Mouse (Mus musculus): Measurements from ENCODE around the gene Slc6a16. TPM values are rescaled to one million over a fixed set of nuclear protein-coding genes. Genes with fewer than 3 reads are reported as not detected.
A peak's percentile ranks its signal among the peaks of the same experiment; 100 is the strongest.

Gene Slc6a16
- polyA plus RNA-seq, 1 experiment from 2014 or later = not detected

DNA sequence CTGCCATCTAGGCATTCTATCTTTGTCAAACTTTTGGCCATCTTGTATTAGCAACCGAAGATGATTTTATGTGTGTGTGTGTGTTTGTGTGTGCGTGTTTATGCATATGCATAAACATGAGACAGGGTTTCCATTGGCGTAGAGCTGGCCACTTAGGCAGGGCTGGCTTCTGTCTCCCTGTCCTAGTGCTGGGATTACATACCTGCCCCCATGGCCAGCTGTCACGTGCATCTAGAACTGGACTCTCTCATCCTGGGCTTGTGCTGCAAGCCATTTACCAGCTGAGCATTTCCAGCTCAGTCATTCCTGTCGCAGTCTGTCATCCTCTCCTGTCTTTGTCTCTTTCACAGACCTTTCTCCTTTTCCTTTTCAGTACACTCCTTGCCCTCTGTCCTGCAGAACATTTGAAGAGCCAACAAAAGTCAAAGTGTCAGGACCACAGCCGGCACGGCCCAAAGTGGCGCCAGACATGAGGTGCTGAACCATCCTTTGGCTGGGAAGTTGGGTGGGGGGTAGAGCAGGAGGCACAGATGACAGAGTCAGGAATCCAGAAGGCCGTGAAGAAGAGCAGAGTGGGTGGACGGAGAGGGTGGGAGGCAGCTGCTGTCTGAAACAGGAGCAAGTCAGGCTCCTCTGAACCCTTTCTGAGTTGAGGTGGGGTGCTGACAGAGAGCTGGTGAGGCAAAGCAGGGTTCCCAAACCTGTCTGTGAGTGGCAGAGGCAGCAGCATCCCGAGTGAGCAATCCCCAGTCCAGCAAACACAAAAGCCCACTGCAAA, 16.4 kb downstream of the Slc6a16 start:
- no peak for ATAC-seq
- H3K4me2 ChIP-seq (replicated peaks; ENCODE audit: low read depth) = no peak overlapping the region
- H3K27ac ChIP-seq (ENCODE audit: low read depth, low read length) = no peak overlapping the region
- H3K27me3 ChIP-seq (replicated peaks; ENCODE audit: control insufficient read depth, insufficient read depth, low read length) = 0 out of 2 replicates have a peak, but pooled peaks cover 5% of the 10 kb centered on the region
- H3K9ac ChIP-seq (ENCODE audit: low read depth, low read length) = no peak overlapping the region
- no peaks in the 10 kb centered on the region for H3K9me3 ChIP-seq (ENCODE audit: control insufficient read depth)
- H3K4me3 ChIP-seq (ENCODE audit: low read depth, low read length) = no peak overlapping the region
- no peak for TF ChIP-seq CTCF (IDR thresholded peaks at IDR 0.05; ENCODE audit: low read depth)
- 57% methylated on average over 11 of the region's 11 CpGs for WGBS
- H3K36me3 ChIP-seq (ENCODE audit: control insufficient read depth, insufficient read depth) = no peaks in the 10 kb centered on the region
- no peaks in the 10 kb centered on the region for H3K4me1 ChIP-seq (replicated peaks; ENCODE audit: control insufficient read depth, insufficient read depth, low read length)

DNA sequence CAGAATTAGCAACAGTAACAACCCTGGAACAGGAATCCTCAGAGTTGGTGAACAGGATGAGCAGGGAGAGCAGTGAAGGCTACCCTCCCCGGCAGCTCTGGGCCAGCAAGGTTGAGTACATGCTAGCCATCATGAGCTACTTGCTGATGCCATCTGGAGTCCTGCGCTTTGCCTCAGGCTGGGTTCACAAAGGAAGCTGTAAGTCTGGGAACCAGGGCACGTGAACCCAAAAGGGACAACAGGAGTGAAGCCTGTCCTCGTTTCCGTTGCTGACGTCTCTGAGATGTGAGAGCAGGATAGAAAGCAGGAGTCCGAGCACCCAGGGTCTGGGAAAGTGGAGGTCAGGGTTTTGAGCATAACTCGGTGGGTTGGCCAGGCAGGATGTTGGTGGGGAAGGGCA, 18.4 kb downstream of the Slc6a16 start:
- no peak overlapping the region for H3K27ac ChIP-seq (ENCODE audit: low read depth, low read length)
- H3K4me2 ChIP-seq (replicated peaks; ENCODE audit: low read depth) = no peak overlapping the region
- no peak overlapping the region for H3K9ac ChIP-seq (ENCODE audit: low read depth, low read length)
- ATAC-seq = no peak
- 0 out of 2 replicates have a peak, but pooled peaks cover 5% of the 10 kb centered on the region for H3K27me3 ChIP-seq (replicated peaks; ENCODE audit: control insufficient read depth, insufficient read depth, low read length)
- WGBS = 86% methylated on average over 8 of the region's 8 CpGs
- H3K36me3 ChIP-seq (ENCODE audit: control insufficient read depth, insufficient read depth) = no peaks in the 10 kb centered on the region
- H3K9me3 ChIP-seq (ENCODE audit: control insufficient read depth) = no peaks in the 10 kb centered on the region
- no peaks in the 10 kb centered on the region for H3K4me1 ChIP-seq (replicated peaks; ENCODE audit: control insufficient read depth, insufficient read depth, low read length)
- TF ChIP-seq CTCF (IDR thresholded peaks at IDR 0.05; ENCODE audit: low read depth) = no peak
- H3K4me3 ChIP-seq (ENCODE audit: low read depth, low read length) = no peak overlapping the region

DNA sequence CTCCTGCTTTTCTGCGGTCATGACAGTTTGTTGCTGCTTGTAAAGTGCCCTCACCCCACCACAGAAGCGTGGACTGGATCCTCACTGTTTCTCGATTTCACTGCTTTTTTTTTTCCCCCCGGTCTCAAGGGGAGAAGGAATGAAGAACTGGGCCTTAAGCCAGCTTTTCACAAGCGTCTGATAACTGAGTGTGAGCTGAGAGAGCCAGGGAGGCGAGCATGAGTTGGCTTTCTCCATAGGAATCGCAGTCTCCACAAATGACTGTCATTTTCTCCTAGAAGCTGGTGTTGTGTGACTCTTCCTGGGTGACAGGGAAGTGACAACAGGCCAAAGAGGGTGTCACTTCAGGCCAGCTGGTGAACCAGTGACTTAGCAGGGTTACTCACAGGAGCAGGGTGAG, 21.4 kb downstream of the Slc6a16 start:
- TF ChIP-seq CTCF (IDR thresholded peaks at IDR 0.05; ENCODE audit: low read depth) = no peak
- H3K4me2 ChIP-seq (replicated peaks; ENCODE audit: low read depth) = no peak overlapping the region
- H3K4me1 ChIP-seq (replicated peaks; ENCODE audit: control insufficient read depth, insufficient read depth, low read length) = no peaks in the 10 kb centered on the region

DNA sequence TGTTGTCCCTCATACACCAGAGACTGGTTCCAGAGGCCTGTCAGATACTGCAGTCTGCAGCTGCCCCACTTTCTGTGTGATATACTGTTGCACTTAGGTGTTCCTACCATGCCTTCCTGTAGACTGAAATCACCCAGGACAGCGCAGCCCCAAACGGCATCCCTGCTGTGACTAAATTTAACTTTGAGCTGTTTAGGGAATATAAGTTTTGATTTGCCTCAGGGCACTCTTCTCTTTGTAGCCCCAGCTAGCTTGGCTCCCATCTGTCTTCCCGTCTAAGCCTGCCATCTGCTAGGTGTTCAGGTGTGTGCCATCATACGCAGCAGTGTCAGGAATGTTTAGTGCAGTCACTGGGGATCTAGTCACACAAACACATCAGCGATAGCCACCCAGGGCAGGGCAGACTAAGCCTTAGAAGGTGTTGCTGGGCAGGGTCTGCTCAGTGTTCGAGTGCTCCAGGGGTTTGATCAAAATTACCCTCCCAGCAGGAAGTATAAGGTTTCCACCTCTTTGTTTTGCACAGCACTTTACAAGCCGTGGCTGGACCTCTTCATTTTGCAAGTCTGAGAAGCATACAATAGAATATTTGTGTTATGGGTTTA, 22.2 kb downstream of the Slc6a16 start:
- 72% methylated on average over 7 of the region's 7 CpGs for WGBS
- no peaks in the 10 kb centered on the region for H3K9me3 ChIP-seq (ENCODE audit: control insufficient read depth)
- ATAC-seq = no peak
- H3K4me2 ChIP-seq (replicated peaks; ENCODE audit: low read depth) = no peak overlapping the region
- H3K27me3 ChIP-seq (replicated peaks; ENCODE audit: control insufficient read depth, insufficient read depth, low read length) = peaks cover 10% of the 10 kb centered on the region
- H3K36me3 ChIP-seq (ENCODE audit: control insufficient read depth, insufficient read depth) = no peaks in the 10 kb centered on the region
- H3K4me1 ChIP-seq (replicated peaks; ENCODE audit: control insufficient read depth, insufficient read depth, low read length) = no peaks in the 10 kb centered on the region
- no peak overlapping the region for H3K27ac ChIP-seq (ENCODE audit: low read depth, low read length)
- no peak overlapping the region for H3K9ac ChIP-seq (ENCODE audit: low read depth, low read length)
- no peak for TF ChIP-seq CTCF (IDR thresholded peaks at IDR 0.05; ENCODE audit: low read depth)
- no peak overlapping the region for H3K4me3 ChIP-seq (ENCODE audit: low read depth, low read length)

More for the DNA sequence above, 21.4 kb downstream of the Slc6a16 start:
- Histone ChIP-seq H3K27ac (ENCODE audit: low read depth, low read length) (no peak overlapping the region), H3K9me3 (ENCODE audit: control insufficient read depth) (no peaks in the 10 kb centered on the region), H3K27me3 (replicated peaks; ENCODE audit: control insufficient read depth, insufficient read depth, low read length) (0 out of 2 replicates have a peak, but pooled peaks cover 5% of the 10 kb centered on the region), H3K9ac (ENCODE audit: low read depth, low read length) (no peak overlapping the region), H3K4me3 (ENCODE audit: low read depth, low read length) (no peak overlapping the region), H3K36me3 (ENCODE audit: control insufficient read depth, insufficient read depth) (no peaks in the 10 kb centered on the region)
- WGBS = 52% methylated on average over 7 of the region's 7 CpGs
- ATAC-seq = no peak

DNA sequence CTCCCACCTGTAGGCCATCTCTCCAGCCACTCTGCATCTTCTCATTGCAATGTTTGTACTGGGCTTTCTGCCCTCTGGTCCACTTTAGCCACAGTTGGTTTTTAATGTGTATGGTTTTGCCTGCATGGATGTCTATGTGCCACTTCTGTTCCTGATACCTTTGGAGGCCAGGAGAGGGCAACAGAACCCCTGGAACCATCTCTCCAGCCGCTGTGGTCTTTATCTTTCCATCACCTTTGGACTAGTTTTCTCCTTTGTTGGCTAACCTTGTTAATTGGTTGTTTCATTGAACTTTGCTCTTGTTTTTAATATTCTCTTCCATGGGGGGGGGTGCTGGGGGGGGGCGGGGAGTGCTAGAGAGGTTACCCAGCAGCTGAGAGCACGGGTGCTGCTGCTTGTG, 23.5 kb downstream of the Slc6a16 start:
- Histone ChIP-seq H3K4me2 (replicated peaks; ENCODE audit: low read depth) (no peak overlapping the region), H3K27me3 (replicated peaks; ENCODE audit: control insufficient read depth, insufficient read depth, low read length) (peaks cover 11% of the 10 kb centered on the region), H3K36me3 (ENCODE audit: control insufficient read depth, insufficient read depth) (no peaks in the 10 kb centered on the region), H3K9ac (ENCODE audit: low read depth, low read length) (no peak overlapping the region), H3K4me3 (ENCODE audit: low read depth, low read length) (no peak overlapping the region), H3K9me3 (ENCODE audit: control insufficient read depth) (no peaks in the 10 kb centered on the region), H3K4me1 (replicated peaks; ENCODE audit: control insufficient read depth, insufficient read depth, low read length) (no peaks in the 10 kb centered on the region), H3K27ac (ENCODE audit: low read depth, low read length) (no peak overlapping the region)
- peak; percentile 60 for TF ChIP-seq CTCF (IDR thresholded peaks at IDR 0.05; ENCODE audit: low read depth)
- 66% methylated on average over 3 of the region's 3 CpGs for WGBS
- ATAC-seq = no peak

DNA sequence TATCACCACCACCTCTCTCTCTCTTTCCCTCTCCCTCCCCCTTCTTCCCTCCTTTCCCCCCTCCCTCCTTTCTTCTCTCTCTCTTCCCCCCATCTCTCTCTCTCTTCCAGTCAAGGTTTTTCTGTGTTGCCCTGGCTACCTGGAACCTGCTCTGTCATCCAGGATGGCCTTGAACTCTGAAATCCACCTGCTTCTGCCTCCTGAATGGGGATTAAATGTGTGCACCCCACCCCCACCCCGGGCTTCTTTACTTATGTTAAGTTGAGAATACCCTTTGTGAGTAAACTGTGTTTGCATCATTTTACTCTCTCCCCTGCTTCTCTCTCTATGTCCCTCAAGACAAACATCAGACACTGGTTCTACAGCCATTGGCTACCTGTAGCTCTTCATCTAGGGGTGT, 24.6 kb downstream of the Slc6a16 start:
- no peak overlapping the region for H3K4me3 ChIP-seq (ENCODE audit: low read depth, low read length)
- H3K4me2 ChIP-seq (replicated peaks; ENCODE audit: low read depth) = no peak overlapping the region
- H3K4me1 ChIP-seq (replicated peaks; ENCODE audit: control insufficient read depth, insufficient read depth, low read length) = no peaks in the 10 kb centered on the region
- H3K9ac ChIP-seq (ENCODE audit: low read depth, low read length) = no peak overlapping the region
- no peak overlapping the region for H3K27ac ChIP-seq (ENCODE audit: low read depth, low read length)
- WGBS = 76% methylated on average over 1 of the region's 1 CpGs
- no peak for ATAC-seq
- H3K27me3 ChIP-seq (replicated peaks; ENCODE audit: control insufficient read depth, insufficient read depth, low read length) = peaks cover 7% of the 10 kb centered on the region
- no peaks in the 10 kb centered on the region for H3K36me3 ChIP-seq (ENCODE audit: control insufficient read depth, insufficient read depth)
- H3K9me3 ChIP-seq (ENCODE audit: control insufficient read depth) = no peaks in the 10 kb centered on the region
- TF ChIP-seq CTCF (IDR thresholded peaks at IDR 0.05; ENCODE audit: low read depth) = no peak

All from intestine, postnatal 0 days (tissue).